ENCODE assay signal across 20 mouse cellular contexts in the genomic region with DNA sequence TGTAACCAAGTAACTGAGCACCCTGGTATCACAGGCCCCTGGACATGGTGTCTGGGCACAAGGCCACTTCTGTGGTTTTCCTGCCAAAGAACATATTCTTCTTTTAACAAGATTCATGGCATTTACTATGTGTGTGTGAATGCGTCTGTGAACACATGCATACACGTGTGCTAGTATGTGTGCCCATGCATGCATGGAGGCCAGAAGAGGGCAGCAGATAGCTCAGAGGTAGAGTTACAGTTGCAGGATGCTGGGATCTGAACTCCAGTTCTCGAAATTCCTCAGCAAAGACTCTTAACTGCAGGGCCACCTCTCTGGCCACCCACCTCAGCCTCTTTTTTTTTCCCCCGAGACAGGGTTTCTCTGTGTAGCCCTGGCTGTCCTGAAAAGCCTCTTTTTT. TPM values are rescaled to one million over a fixed set of nuclear protein-coding genes. Genes with fewer than 3 reads are reported as not detected.
A peak's percentile ranks its signal among the peaks of the same experiment; 100 is the strongest.
DNase-seq lines count a peak whose midpoint lies in the region; ATAC-seq and TF ChIP-seq lines count a peak whose summit lies in the region.
"Had no signal": no experiment of that assay in that cellular context is flagged by ENCODE, and none has a peak within 500 bp of the region (broad histone marks: within the 10 kb centered on the region; RNA-seq: fewer than 3 reads in every experiment).

No protein-coding gene starts in this region.

- H3K9ac ChIP-seq in hindbrain, postnatal 0 days (replicated peaks; ENCODE audit: low read length), result no peak overlapping the region
- H3K9ac ChIP-seq in hindbrain, embryonic 16.5 days (ENCODE audit: low read depth, low read length), result no peak overlapping the region
- no peak overlapping the region for H3K9ac ChIP-seq in liver, postnatal 0 days (replicated peaks)
- H3K9ac ChIP-seq in liver, embryonic 11.5 days (ENCODE audit: low read depth, low read length), result no peak overlapping the region
- H3K9ac ChIP-seq: embryonic facial prominence, embryonic 12.5 days; kidney, embryonic 15.5 days; limb, embryonic 13.5 days; lung, embryonic 15.5 days; neural tube, embryonic 12.5 days had no signal

- DNase-seq in hindbrain, postnatal 0 days (ENCODE audit: low spot score), result no peak
- no peak for DNase-seq in liver, postnatal 0 days
- DNase-seq in liver, embryonic 11.5 days (ENCODE audit: low spot score), result no peak
- DNase-seq in 3T3-L1 (ENCODE audit: low read depth, low spot score), result peak; percentile 25
- no peak for DNase-seq in spleen, postnatal 4 days (ENCODE audit: low spot score in 2 of 2)
- no peak for DNase-seq in ovary, postnatal 36 days (ENCODE audit: low spot score)
- DNase-seq: adrenal gland, adult 2 months; B cell, adult 2 months; cerebellum, adult 9-10 months; gastrocnemius, postnatal 36 days had no signal

- TF ChIP-seq POLR2A in bone marrow, adult 2 months (IDR thresholded peaks at IDR 0.05; ENCODE audit: borderline replicate concordance, control insufficient read depth, low read depth, low read length), result no peak

- H3K36me3 ChIP-seq in hindbrain, postnatal 0 days (ENCODE audit: insufficient read depth, low read length), result peaks cover 43% of the 10 kb centered on the region; the same call in 1 of the 2 replicates
- peaks cover 18% of the 10 kb centered on the region for H3K36me3 ChIP-seq in hindbrain, embryonic 16.5 days (ENCODE audit: control insufficient read depth, insufficient read depth, low read length)
- peaks cover 31% of the 10 kb centered on the region for H3K36me3 ChIP-seq in liver, postnatal 0 days (replicated peaks; ENCODE audit: insufficient read depth, low read length)
- peaks cover 29% of the 10 kb centered on the region for H3K36me3 ChIP-seq in liver, embryonic 11.5 days (ENCODE audit: control insufficient read depth, insufficient read depth, low read length)

- H3K9me3 ChIP-seq in hindbrain, postnatal 0 days (ENCODE audit: low read length), result no peaks in the 10 kb centered on the region
- H3K9me3 ChIP-seq in hindbrain, embryonic 16.5 days (ENCODE audit: control insufficient read depth, low read length), result no peaks in the 10 kb centered on the region
- no peaks in the 10 kb centered on the region for H3K9me3 ChIP-seq in liver, postnatal 0 days (ENCODE audit: low read length)
- H3K9me3 ChIP-seq in liver, embryonic 11.5 days (ENCODE audit: control insufficient read depth, low read length), result no peaks in the 10 kb centered on the region
- H3K9me3 ChIP-seq: embryonic facial prominence, embryonic 12.5 days; heart, embryonic 10.5 days; hindbrain, embryonic 10.5 days; kidney, embryonic 15.5 days; limb, embryonic 13.5 days; lung, embryonic 15.5 days; neural tube, embryonic 12.5 days had no signal

- 94% methylated on average over 4 of the region's 4 CpGs for WGBS in hindbrain, postnatal 0 days
- 93% methylated on average over 4 of the region's 4 CpGs for WGBS in hindbrain, embryonic 16.5 days
- WGBS in liver, postnatal 0 days (ENCODE audit: insufficient replicate concordance), result 87% methylated on average over 4 of the region's 4 CpGs
- WGBS in liver, embryonic 11.5 days, result 94% methylated on average over 4 of the region's 4 CpGs
- WGBS in bone marrow, adult 2 months, result 73% methylated on average over 4 of the region's 4 CpGs

- H3K4me1 ChIP-seq in hindbrain, postnatal 0 days (ENCODE audit: insufficient read depth, low read length), result 0 out of 2 replicates have a peak, but pooled peaks cover under 1% of the 10 kb centered on the region
- H3K4me1 ChIP-seq in hindbrain, embryonic 16.5 days (ENCODE audit: control insufficient read depth, insufficient read depth, low read depth, low read length), result no peaks in the 10 kb centered on the region; the same call in 1 of the 2 replicates
- no peaks in the 10 kb centered on the region; the same call in 1 of the 2 replicates for H3K4me1 ChIP-seq in liver, postnatal 0 days (ENCODE audit: insufficient read depth)
- H3K4me1 ChIP-seq in liver, embryonic 11.5 days (replicated peaks; ENCODE audit: control insufficient read depth, insufficient read depth, low read length), result peaks cover 5% of the 10 kb centered on the region
- H3K4me1 ChIP-seq in bone marrow, adult 2 months (ENCODE audit: control insufficient read depth, insufficient read depth, low read length), result peaks cover 11% of the 10 kb centered on the region; the same call in 1 of the 2 replicates
- H3K4me1 ChIP-seq: embryonic facial prominence, embryonic 12.5 days; neural tube, embryonic 12.5 days had no signal

- ATAC-seq in hindbrain, postnatal 0 days, result no peak
- ATAC-seq in hindbrain, embryonic 16.5 days, result no peak
- no peak for ATAC-seq in liver, postnatal 0 days
- ATAC-seq in liver, embryonic 11.5 days (replicated peaks; ENCODE audit: low FRiP score), result no peak
- ATAC-seq: forebrain, embryonic 16.5 days had no signal

- no peak overlapping the region for H3K4me3 ChIP-seq in hindbrain, postnatal 0 days (ENCODE audit: low read length)
- H3K4me3 ChIP-seq in hindbrain, embryonic 16.5 days (ENCODE audit: low read length), result no peak overlapping the region
- no peak overlapping the region for H3K4me3 ChIP-seq in liver, postnatal 0 days (ENCODE audit: low read depth, low read length)
- H3K4me3 ChIP-seq in liver, embryonic 11.5 days (ENCODE audit: low read depth, low read length), result no peak overlapping the region
- no peak overlapping the region for H3K4me3 ChIP-seq in bone marrow, adult 2 months (replicated peaks; ENCODE audit: control insufficient read depth, low read depth, low read length)
- H3K4me3 ChIP-seq: embryonic facial prominence, embryonic 12.5 days; heart, embryonic 10.5 days; hindbrain, embryonic 10.5 days; kidney, embryonic 15.5 days; limb, embryonic 13.5 days; lung, embryonic 15.5 days; neural tube, embryonic 12.5 days had no signal

- peak; percentile 47 for TF ChIP-seq CTCF in hindbrain, postnatal 0 days (IDR thresholded peaks at IDR 0.05; ENCODE audit: low read depth)
- peak; percentile 50 for TF ChIP-seq CTCF in liver, postnatal 0 days (IDR thresholded peaks at IDR 0.05; ENCODE audit: low read depth)
- peak; percentile 27; the same call in 1 of the 2 replicates for TF ChIP-seq CTCF in bone marrow, adult 2 months (IDR thresholded peaks at IDR 0.05; ENCODE audit: control insufficient read depth, insufficient read depth, low read length)

- TF ChIP-seq EP300 in liver, postnatal 0 days (IDR thresholded peaks at IDR 0.05; ENCODE audit: low read depth), result no peak

- H3K27me3 ChIP-seq in hindbrain, postnatal 0 days (ENCODE audit: insufficient read depth, low read length), result no peaks in the 10 kb centered on the region
- H3K27me3 ChIP-seq in hindbrain, embryonic 16.5 days (replicated peaks; ENCODE audit: control insufficient read depth, insufficient read depth, low read length), result no peaks in the 10 kb centered on the region
- H3K27me3 ChIP-seq in liver, postnatal 0 days (ENCODE audit: insufficient read depth, low read length), result no peaks in the 10 kb centered on the region
- no peaks in the 10 kb centered on the region for H3K27me3 ChIP-seq in liver, embryonic 11.5 days (replicated peaks; ENCODE audit: control insufficient read depth, insufficient read depth, low read length)
- H3K27me3 ChIP-seq: embryonic facial prominence, embryonic 12.5 days; kidney, embryonic 15.5 days; limb, embryonic 13.5 days; lung, embryonic 15.5 days; neural tube, embryonic 12.5 days had no signal

- no peak overlapping the region for H3K4me2 ChIP-seq in hindbrain, postnatal 0 days (ENCODE audit: low read depth, low read length)
- no peak overlapping the region for H3K4me2 ChIP-seq in hindbrain, embryonic 16.5 days (ENCODE audit: low read length)
- no peak overlapping the region for H3K4me2 ChIP-seq in liver, postnatal 0 days (ENCODE audit: low read depth, low read length)
- H3K4me2 ChIP-seq in liver, embryonic 11.5 days, result no peak overlapping the region
- H3K4me2 ChIP-seq: embryonic facial prominence, embryonic 12.5 days; kidney, embryonic 15.5 days; limb, embryonic 13.5 days; lung, embryonic 15.5 days; neural tube, embryonic 12.5 days had no signal

- H3K27ac ChIP-seq in hindbrain, postnatal 0 days, result no peak overlapping the region
- H3K27ac ChIP-seq in hindbrain, embryonic 16.5 days (ENCODE audit: low read depth, low read length), result no peak overlapping the region
- no peak overlapping the region for H3K27ac ChIP-seq in liver, postnatal 0 days (ENCODE audit: low read depth)
- no peak overlapping the region for H3K27ac ChIP-seq in liver, embryonic 11.5 days (ENCODE audit: low read depth, low read length)
- no peak overlapping the region for H3K27ac ChIP-seq in bone marrow, adult 2 months (ENCODE audit: control insufficient read depth, insufficient read depth, low read depth, low read length, poor library complexity)
- H3K27ac ChIP-seq: embryonic facial prominence, embryonic 12.5 days; heart, embryonic 10.5 days; hindbrain, embryonic 10.5 days; kidney, embryonic 15.5 days; limb, embryonic 13.5 days; lung, embryonic 15.5 days; neural tube, embryonic 12.5 days had no signal

RNA-seq across cellular contexts. Expression of gene Gna12, which starts 46.7 kb away (rescaled TPM):
- 201 and 208 TPM in 2 replicates for total RNA-seq in hindbrain, postnatal 0 days (2014; rRNA removed)
- polyA plus RNA-seq in hindbrain, postnatal 0 days (2015; fragmentation: Nextera tagmentation; extraction: Ambion mirVana), result 32.8 and 35.9 TPM in 2 replicates
- polyA plus RNA-seq in hindbrain, embryonic 16.5 days (2015; fragmentation: Nextera tagmentation; extraction: Ambion mirVana), result 10.3 and 11.1 TPM in 2 replicates
- polyA plus RNA-seq in liver, postnatal 0 days (2015; fragmentation: Nextera tagmentation; extraction: Ambion mirVana), result 12.7 and 14.5 TPM in 2 replicates
- polyA plus RNA-seq in liver, embryonic 11.5 days (2014; fragmentation: Nextera tagmentation; extraction: Ambion mirVana), result 25.1 and 31.1 TPM in 2 replicates
- polyA plus RNA-seq in bone marrow, adult 2 months (2011; ENCODE audit: insufficient read depth, insufficient read length, low replicate concordance, missing spikeins), result 12.3 and 15.8 TPM in 2 replicates

RNA-seq across cellular contexts. Expression of gene Amz1, which starts 59.6 kb away (rescaled TPM):
- total RNA-seq in hindbrain, postnatal 0 days (2014; rRNA removed), result 11.8 and 12.6 TPM in 2 replicates
- polyA plus RNA-seq in hindbrain, postnatal 0 days (2015; fragmentation: Nextera tagmentation; extraction: Ambion mirVana), result 9.4 and 9.7 TPM in 2 replicates
- 6.3 and 6.6 TPM in 2 replicates for polyA plus RNA-seq in hindbrain, embryonic 16.5 days (2015; fragmentation: Nextera tagmentation; extraction: Ambion mirVana)
- 2.1 and 2.2 TPM in 2 replicates for polyA plus RNA-seq in liver, postnatal 0 days (2015; fragmentation: Nextera tagmentation; extraction: Ambion mirVana)
- polyA plus RNA-seq in liver, embryonic 11.5 days (2014; fragmentation: Nextera tagmentation; extraction: Ambion mirVana), result 1.2 and 2.0 TPM in 2 replicates
- polyA plus RNA-seq in bone marrow, adult 2 months (2011; ENCODE audit: insufficient read depth, insufficient read length, low replicate concordance, missing spikeins), result 2.7 and 3.5 TPM in 2 replicates
